Mouse (Mus musculus) testis, adult 2 months (tissue): ENCODE data around the gene Arf4. TPM values are rescaled to one million over a fixed set of nuclear protein-coding genes. Genes with fewer than 3 reads are reported as not detected.
A peak's percentile ranks its signal among the peaks of the same experiment; 100 is the strongest.

Experiments used
- H3K27ac ChIP-seq: fragments of 200-500 bp; 2 replicates; pipeline ENCODE4 v1.5.1; 2012; ENCODE audit warnings: low read depth, low read length; ENCODE audit not compliant: control insufficient read depth, insufficient read depth
- H3K27me3 ChIP-seq: fragments of 200-500 bp; 2 replicates; pipeline ENCODE4 v1.6.1; 2012; ENCODE audit warnings: mild to moderate bottlenecking, low read length, moderate library complexity; ENCODE audit not compliant: control insufficient read depth, insufficient read depth
- H3K36me3 ChIP-seq: fragments of 200-500 bp; 2 replicates; pipeline ENCODE4 v1.6.1; 2012; ENCODE audit warnings: mild to moderate bottlenecking, low read length; ENCODE audit not compliant: control insufficient read depth, insufficient read depth
- H3K4me1 ChIP-seq: fragments of 200-500 bp; 2 replicates; pipeline ENCODE4 v1.6.1; 2012; ENCODE audit warnings: low read length; ENCODE audit not compliant: control insufficient read depth, insufficient read depth
- H3K4me3 ChIP-seq: fragments of 200-500 bp; 2 replicates; pipeline ENCODE4 v1.5.1; 2012; ENCODE audit warnings: low read depth, mild to moderate bottlenecking, low read length, moderate library complexity, mixed read lengths; ENCODE audit not compliant: control insufficient read depth
- CTCF ChIP-seq: fragments of 200-500 bp; IDR thresholded peaks from 2 replicates; pipeline ENCODE4 v1.5.1; 2012; ENCODE audit warnings: low read depth, mild to moderate bottlenecking, inconsistent platforms, low read length, moderate library complexity; ENCODE audit not compliant: control insufficient read depth, insufficient read depth, insufficient replicate concordance
- POLR2A ChIP-seq: fragments of 200-500 bp; IDR thresholded peaks from 2 replicates; pipeline ENCODE4 v1.6.1; 2012; ENCODE audit warnings: low read depth, mild to moderate bottlenecking, inconsistent platforms, low read length, moderate library complexity; ENCODE audit not compliant: control insufficient read depth
- polyA plus RNA-seq: library from polyadenylated mRNA; depleted of rRNA; stranded (reverse); fragments of >200 nt; gene quantifications from 2 replicates; pipeline ENCODE4 v1.2.3, GENCODE M21; 2012

Gene Arf4
- polyA plus RNA-seq, 1 experiment: 115 TPM

- H3K4me3 ChIP-seq: no peak overlapping the region
- no peaks in the 10 kb centered on the region for H3K27me3 ChIP-seq
- H3K4me1 ChIP-seq: no peaks in the 10 kb centered on the region
- no peak for TF ChIP-seq POLR2A
- no peak for TF ChIP-seq CTCF
- H3K27ac ChIP-seq: no peak overlapping the region
- no peaks in the 10 kb centered on the region; the same call in 1 of the 2 replicates for H3K36me3 ChIP-seq
Observed at GRCm38 (mm10) chr14:26610689-26611088, 27.2 kb upstream of the Arf4 start.

- no peaks in the 10 kb centered on the region for H3K27me3 ChIP-seq
- no peaks in the 10 kb centered on the region for H3K4me1 ChIP-seq
- no peak overlapping the region for H3K4me3 ChIP-seq
- no peak for TF ChIP-seq CTCF
- TF ChIP-seq POLR2A: no peak
- H3K36me3 ChIP-seq: peaks cover 4% of the 10 kb centered on the region
- H3K27ac ChIP-seq: no peak overlapping the region
Observed at GRCm38 (mm10) chr14:26625301-26625700, 12.6 kb upstream of the Arf4 start.

- Histone ChIP-seq H3K27me3 (no peaks in the 10 kb centered on the region), H3K36me3 (peaks cover 4% of the 10 kb centered on the region), H3K4me3 (no peak overlapping the region), H3K27ac (no peak overlapping the region), H3K4me1 (no peaks in the 10 kb centered on the region)
- TF ChIP-seq CTCF: no peak
- TF ChIP-seq POLR2A: no peak
Observed at GRCm38 (mm10) chr14:26626605-26627140, 11.2 kb upstream of the Arf4 start.

GRCm38 (mm10) chr14:26637025-26637850 lies 636 bp upstream of the Arf4 start:
- H3K27me3 ChIP-seq: no peaks in the 10 kb centered on the region
- H3K36me3 ChIP-seq: no peaks in the 10 kb centered on the region

GRCm38 (mm10) chr14:26638708-26639084 lies 822 bp downstream of the Arf4 start:
- TF ChIP-seq POLR2A (peak; percentile 36; the same call in 1 of the 2 replicates), CTCF (no peak)
- H3K27me3 ChIP-seq: no peaks in the 10 kb centered on the region
- H3K4me1 ChIP-seq: peaks cover 2% of the 10 kb centered on the region
- H3K36me3 ChIP-seq: no peaks in the 10 kb centered on the region
- H3K4me3 ChIP-seq: peak overlapping the region; percentile 98
- peak overlapping the region; percentile 99 for H3K27ac ChIP-seq

More at GRCm38 (mm10) chr14:26637025-26637850, 636 bp upstream of the Arf4 start:
- Histone ChIP-seq H3K4me3 (peak overlapping the region; percentile 98), H3K4me1 (peaks cover 2% of the 10 kb centered on the region), H3K27ac (peak overlapping the region; percentile 99)
- TF ChIP-seq CTCF: no peak
- no peak for TF ChIP-seq POLR2A

- Histone ChIP-seq H3K4me3 (peak overlapping the region; percentile 85), H3K36me3 (no peaks in the 10 kb centered on the region), H3K4me1 (peaks cover 2% of the 10 kb centered on the region), H3K27me3 (no peaks in the 10 kb centered on the region), H3K27ac (no peak overlapping the region)
- TF ChIP-seq CTCF: no peak
- TF ChIP-seq POLR2A: no peak
Observed at GRCm38 (mm10) chr14:26639251-26639650, 1.4 kb downstream of the Arf4 start.

- Histone ChIP-seq H3K27ac (no peak overlapping the region), H3K4me3 (peak overlapping the region; percentile 64; the same call in 1 of the 2 replicates), H3K4me1 (peaks cover 2% of the 10 kb centered on the region), H3K27me3 (no peaks in the 10 kb centered on the region), H3K36me3 (no peaks in the 10 kb centered on the region)
- no peak for TF ChIP-seq POLR2A
- no peak for TF ChIP-seq CTCF
Observed at GRCm38 (mm10) chr14:26639961-26640360, 2.1 kb downstream of the Arf4 start.
